Mouse (Mus musculus) G1E (cell line): ENCODE data around the gene Zfp574. TPM values are rescaled to one million over a fixed set of nuclear protein-coding genes. Genes with fewer than 3 reads are reported as not detected.

Experiments used
- ATAC-seq: 2 replicates; pipeline ENCODE4 v1.8.0; 2016; ENCODE audit warnings: mild to moderate bottlenecking; ENCODE audit not compliant: insufficient number of reproducible peaks, poor library complexity, low FRiP score, severe bottlenecking; ENCODE audit errors: extremely low read depth
- DNase-seq: peaks from one replicate; pipeline ENCODE4 v3.0.0; 2012; ENCODE audit warnings: low spot score
- H3K27me3 ChIP-seq: 2 replicates; pipeline ENCODE4 v1.6.1; 2012; ENCODE audit warnings: mild to moderate bottlenecking, low read length, inconsistent platforms; ENCODE audit not compliant: insufficient read depth
- H3K36me3 ChIP-seq: replicated peaks from 2 replicates; pipeline ENCODE3; 2012; ENCODE audit warnings: mild to moderate bottlenecking, inconsistent platforms
- H3K4me1 ChIP-seq: 2 replicates; pipeline ENCODE4 v1.6.1; 2012; ENCODE audit warnings: low read depth, low read length, inconsistent platforms, mixed read lengths; ENCODE audit not compliant: insufficient read depth
- H3K4me3 ChIP-seq: 2 replicates; pipeline ENCODE4 v1.5.1; 2012; ENCODE audit warnings: low read depth, mild to moderate bottlenecking, inconsistent platforms, low read length, moderate library complexity, mixed read lengths
- H3K9me3 ChIP-seq: replicated peaks from 2 replicates; pipeline ENCODE4 v1.6.1; 2012; ENCODE audit warnings: inconsistent platforms
- CTCF ChIP-seq: IDR thresholded peaks from 2 replicates; pipeline ENCODE4 v1.5.1; 2012; ENCODE audit warnings: low read depth, low read length, inconsistent platforms, mixed read lengths
- GATA1 ChIP-seq: IDR thresholded peaks from 2 replicates; pipeline ENCODE4 v1.6.1; 2012; ENCODE audit warnings: borderline replicate concordance, low read length, inconsistent platforms, mixed read lengths
- GATA2 ChIP-seq: IDR thresholded peaks from 2 replicates; pipeline ENCODE4 v1.6.1; 2012; ENCODE audit warnings: low read depth, low read length, inconsistent platforms, borderline replicate concordance
- POLR2AphosphoS5 ChIP-seq: IDR thresholded peaks from 2 replicates; pipeline ENCODE4 v1.6.1; 2012; ENCODE audit warnings: low read depth, low read length, inconsistent platforms; ENCODE audit not compliant: insufficient replicate concordance
- TAL1 ChIP-seq: conservative IDR thresholded peaks from 2 replicates; pipeline ENCODE4 v1.6.1; 2012; ENCODE audit warnings: low read depth, low read length, inconsistent platforms, mixed read lengths
- polyA plus RNA-seq: library from polyadenylated mRNA; stranded (reverse); fragments of >175 nt; gene quantifications from 2 replicates; pipeline ENCODE4 v1.2.3, GENCODE M21; 2012
- total RNA-seq, 2 experiments: library from RNA; stranded (forward) in 1 of 2; stranded (reverse) in 1 of 2; fragments of 200-1000 nt in 1 of 2; fragments of >200 nt in 1 of 2; fragmentation: Nextera tagmentation in 1 of 2; gene quantifications; 2 replicates each; pipeline ENCODE4 v1.2.3; 2014 to 2017

Gene Zfp574
- total and polyA plus RNA-seq, 3 experiments = 15.4 to 66.3 (median 31.5) TPM

GRCm38 (mm10) chr7:25067909-25068656, 4.3 kb upstream of the Zfp574 start:
- TF ChIP-seq POLR2AphosphoS5 = no peak
- no peak for TF ChIP-seq GATA2
- no peak for TF ChIP-seq TAL1
- TF ChIP-seq GATA1 = no peak
- TF ChIP-seq CTCF = no peak
- Histone ChIP-seq H3K9me3 (no peaks in the 10 kb centered on the region), H3K36me3 (peaks cover 79% of the 10 kb centered on the region), H3K27me3 (no peaks in the 10 kb centered on the region), H3K4me3 (peak overlapping the region; percentile 42; the same call in 1 of the 2 replicates), H3K4me1 (peaks cover 72% of the 10 kb centered on the region)
- no peak for DNase-seq
- no peak for ATAC-seq

GRCm38 (mm10) chr7:25068724-25069123, 3.6 kb upstream of the Zfp574 start:
- H3K4me1 ChIP-seq = peaks cover 75% of the 10 kb centered on the region
- no peaks in the 10 kb centered on the region for H3K9me3 ChIP-seq
- no peak overlapping the region for H3K4me3 ChIP-seq
- H3K36me3 ChIP-seq = peaks cover 72% of the 10 kb centered on the region
- DNase-seq = no peak
- TF ChIP-seq CTCF (no peak), POLR2AphosphoS5 (no peak), GATA2 (no peak), TAL1 (no peak), GATA1 (no peak)
- H3K27me3 ChIP-seq = no peaks in the 10 kb centered on the region
- ATAC-seq = no peak

GRCm38 (mm10) chr7:25072716-25073390, 486 bp downstream of the Zfp574 start:
- Histone ChIP-seq H3K27me3 (no peaks in the 10 kb centered on the region), H3K4me1 (peaks cover 79% of the 10 kb centered on the region), H3K4me3 (peak overlapping the region; percentile 82), H3K9me3 (no peaks in the 10 kb centered on the region), H3K36me3 (peaks cover 40% of the 10 kb centered on the region)
- DNase-seq (peak; percentile 79), ATAC-seq (peak; percentile 43)
- no peak for TF ChIP-seq TAL1
- no peak for TF ChIP-seq CTCF
- no peak for TF ChIP-seq GATA1
- no peak for TF ChIP-seq POLR2AphosphoS5
- no peak for TF ChIP-seq GATA2

DNA sequence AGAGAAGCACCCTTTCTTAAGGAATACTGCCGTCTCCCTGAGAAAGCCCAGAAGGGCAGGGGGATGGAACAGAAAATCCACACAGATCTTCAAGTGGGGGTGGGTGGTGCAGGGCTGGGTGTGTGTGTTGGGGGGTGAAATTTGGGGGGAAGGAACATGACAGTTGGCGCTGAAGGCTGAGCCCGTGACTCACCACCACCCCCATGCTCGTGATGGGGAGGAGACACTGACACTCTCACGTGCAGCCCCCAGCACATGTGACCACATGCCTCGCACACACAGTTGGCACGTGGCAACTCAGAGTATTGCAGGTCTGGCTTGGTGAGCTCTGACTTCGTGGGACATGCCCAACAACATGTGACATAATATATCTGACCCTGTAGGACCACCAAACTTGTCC, 1.6 kb downstream of the Zfp574 start:
- Histone ChIP-seq H3K4me1 (peaks cover 79% of the 10 kb centered on the region), H3K4me3 (peak overlapping the region; percentile 82; the same call in 1 of the 2 replicates), H3K9me3 (no peaks in the 10 kb centered on the region), H3K27me3 (no peaks in the 10 kb centered on the region), H3K36me3 (peaks cover 33% of the 10 kb centered on the region)
- TF ChIP-seq CTCF (no peak), POLR2AphosphoS5 (no peak), TAL1 (no peak), GATA2 (no peak), GATA1 (no peak)
- ATAC-seq (0 out of 2 replicates have a peak, but pooled peaks have one; percentile 10), DNase-seq (peak; percentile 39)

DNA sequence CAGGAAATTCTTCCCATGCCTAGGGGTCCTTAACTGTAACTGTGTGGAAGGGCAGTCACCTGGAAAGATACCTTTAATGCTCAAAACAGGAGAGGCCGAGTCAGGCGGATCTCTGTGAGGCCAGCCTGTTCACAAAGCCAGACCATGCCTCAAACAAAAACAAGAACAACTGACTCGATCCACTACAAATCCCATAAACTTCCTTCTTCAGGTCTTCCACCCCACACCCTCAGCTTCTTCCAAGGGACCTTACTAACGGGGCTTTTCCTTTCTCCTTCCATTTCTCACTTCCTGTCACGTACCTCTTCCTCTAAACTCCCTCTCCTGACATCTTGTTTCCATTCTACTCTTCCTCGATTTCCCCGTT, 3.9 kb downstream of the Zfp574 start:
- no peak for ATAC-seq
- Histone ChIP-seq H3K36me3 (peaks cover 35% of the 10 kb centered on the region), H3K4me3 (peak overlapping the region; percentile 92), H3K27me3 (no peaks in the 10 kb centered on the region), H3K9me3 (no peaks in the 10 kb centered on the region; the same call in 1 of the 2 replicates), H3K4me1 (peaks cover 81% of the 10 kb centered on the region)
- no peak for DNase-seq
- TF ChIP-seq POLR2AphosphoS5 (no peak), CTCF (no peak), GATA1 (no peak), TAL1 (no peak), GATA2 (no peak)

GRCm38 (mm10) chr7:25076663-25077413, 4.5 kb downstream of the Zfp574 start:
- H3K9me3 ChIP-seq = no peaks in the 10 kb centered on the region; the same call in 1 of the 2 replicates
- DNase-seq (peak; percentile 100), ATAC-seq (peak; percentile 83)
- TF ChIP-seq GATA1 (no peak), CTCF (no peak), GATA2 (no peak), POLR2AphosphoS5 (no peak), TAL1 (no peak)
- H3K36me3 ChIP-seq = peaks cover 40% of the 10 kb centered on the region
- no peaks in the 10 kb centered on the region for H3K27me3 ChIP-seq
- H3K4me3 ChIP-seq = peak overlapping the region; percentile 92
- H3K4me1 ChIP-seq = peaks cover 81% of the 10 kb centered on the region
